Comparison of ENCODE assay signal across 21 mouse cellular contexts in the genomic region with DNA sequence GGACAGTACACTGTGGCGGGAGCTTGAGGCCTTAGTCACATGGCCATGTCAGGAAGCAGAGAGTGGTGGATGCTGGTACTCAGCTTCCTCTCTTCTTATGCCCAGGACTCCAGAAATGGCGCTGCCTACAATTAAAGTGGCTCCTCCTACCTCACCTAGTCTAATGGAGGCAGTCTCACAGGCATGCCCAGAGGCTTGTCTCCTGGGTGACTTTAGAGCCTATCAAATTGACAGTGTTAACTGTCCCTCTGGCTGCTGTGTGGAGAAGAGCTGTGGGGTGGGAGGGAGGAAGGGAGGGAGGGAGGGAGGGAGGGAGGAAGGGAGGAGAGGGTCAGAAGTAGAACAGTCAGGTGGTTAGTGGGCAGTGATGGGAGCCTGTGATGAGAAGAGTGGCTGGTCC. TPM values are rescaled to one million over a fixed set of nuclear protein-coding genes. Genes with fewer than 3 reads are reported as not detected.
DNase-seq lines count a peak whose midpoint lies in the region; ATAC-seq and TF ChIP-seq lines count a peak whose summit lies in the region.
"Had no signal": no experiment of that assay in that cellular context is flagged by ENCODE, and none has a peak within 500 bp of the region (broad histone marks: within the 10 kb centered on the region; RNA-seq: fewer than 3 reads in every experiment).

No protein-coding gene starts in this region.

- no peak for TF ChIP-seq EP300 in lung, postnatal 0 days (IDR thresholded peaks at IDR 0.05)

- peaks cover 39% of the 10 kb centered on the region for H3K4me1 ChIP-seq in heart, embryonic 16.5 days (ENCODE audit: control insufficient read depth, insufficient read depth, low read length)
- 0 out of 2 replicates have a peak, but pooled peaks cover 4% of the 10 kb centered on the region for H3K4me1 ChIP-seq in lung, postnatal 0 days (ENCODE audit: insufficient read depth, low read depth, low read length)
- H3K4me1 ChIP-seq: midbrain, embryonic 12.5 days; stomach, embryonic 15.5 days had no signal

- H3K4me2 ChIP-seq in heart, embryonic 16.5 days (ENCODE audit: low read depth, low read length) = no peak overlapping the region
- no peak overlapping the region for H3K4me2 ChIP-seq in lung, postnatal 0 days (replicated peaks; ENCODE audit: low read depth, low read length)
- H3K4me2 ChIP-seq: hindbrain, embryonic 13.5 days; midbrain, embryonic 12.5 days; stomach, embryonic 15.5 days had no signal

- peaks cover 4% of the 10 kb centered on the region for H3K36me3 ChIP-seq in heart, embryonic 16.5 days (ENCODE audit: control insufficient read depth, insufficient read depth)
- H3K36me3 ChIP-seq in lung, postnatal 0 days (ENCODE audit: insufficient read depth, low read length) = no peaks in the 10 kb centered on the region
- no peaks in the 10 kb centered on the region for H3K36me3 ChIP-seq in splenic B cell, adult 2 months (ENCODE audit: control insufficient read depth, insufficient read depth, low read length, poor library complexity, severe bottlenecking)
- H3K36me3 ChIP-seq: hindbrain, embryonic 13.5 days; midbrain, embryonic 12.5 days; stomach, embryonic 15.5 days had no signal

- ATAC-seq in heart, embryonic 16.5 days (replicated peaks; ENCODE audit: extremely low read depth, insufficient read depth, low FRiP score) = peak; percentile 23; the same call in 1 of the 2 replicates
- ATAC-seq in lung, postnatal 0 days = 0 out of 2 replicates have a peak, but pooled peaks have one; percentile 26
- ATAC-seq in common myeloid progenitor, adult 5-6 weeks (replicated peaks; ENCODE audit: low read depth, poor library complexity, severe bottlenecking) = peak; percentile 45; the same call in 1 of the 2 replicates
- ATAC-seq: forebrain, embryonic 16.5 days; intestine, embryonic 16.5 days had no signal

- no peak for DNase-seq in heart, postnatal 25 days (ENCODE audit: low spot score)
- no peak for DNase-seq in lung, postnatal 0 days (ENCODE audit: low spot score)
- no peak for DNase-seq in lung, postnatal 10 days
- DNase-seq in splenic B cell, adult 2 months (ENCODE audit: low read depth, low spot score) = peak; percentile 31
- no peak for DNase-seq in left cerebral cortex, adult 9 months (ENCODE audit: low spot score in 2 of 2)
- DNase-seq: adrenal gland, adult 8-10 months; cerebellum, adult 11 months; cerebellum, postnatal 14 days; kidney, postnatal 36 days; left cerebral cortex, postnatal 4 days; lung, postnatal 36 days; right cerebral cortex, adult 18-20 months; spleen, adult 18-20 months had no signal

- H3K9ac ChIP-seq in heart, embryonic 16.5 days (ENCODE audit: low read length) = no peak overlapping the region
- H3K9ac ChIP-seq in lung, postnatal 0 days (replicated peaks; ENCODE audit: low read depth) = no peak overlapping the region
- H3K9ac ChIP-seq: hindbrain, embryonic 13.5 days; midbrain, embryonic 12.5 days; stomach, embryonic 15.5 days had no signal

- no peak for TF ChIP-seq CTCF in lung, postnatal 0 days (IDR thresholded peaks at IDR 0.05)

- intact Hi-C loops in heart, postnatal 25 days (cut with DNase I) = no loop called here

- H3K27me3 ChIP-seq in heart, embryonic 16.5 days (ENCODE audit: control insufficient read depth, insufficient read depth, low read length) = no peaks in the 10 kb centered on the region
- no peaks in the 10 kb centered on the region for H3K27me3 ChIP-seq in lung, postnatal 0 days (replicated peaks; ENCODE audit: insufficient read depth, low read length)
- no peaks in the 10 kb centered on the region for H3K27me3 ChIP-seq in splenic B cell, adult 2 months (ENCODE audit: control insufficient read depth, insufficient read depth, low read length, poor library complexity, severe bottlenecking)
- H3K27me3 ChIP-seq: hindbrain, embryonic 13.5 days; midbrain, embryonic 12.5 days; stomach, embryonic 15.5 days had no signal

- 34% methylated on average over 2 of the region's 2 CpGs for WGBS in heart, embryonic 16.5 days
- WGBS in lung, postnatal 0 days = 37% methylated on average over 2 of the region's 2 CpGs

- no peaks in the 10 kb centered on the region for H3K9me3 ChIP-seq in heart, embryonic 16.5 days (replicated peaks; ENCODE audit: control insufficient read depth, low read length)
- no peaks in the 10 kb centered on the region for H3K9me3 ChIP-seq in lung, postnatal 0 days (ENCODE audit: low read length)
- H3K9me3 ChIP-seq: hindbrain, embryonic 13.5 days; midbrain, embryonic 12.5 days; stomach, embryonic 15.5 days had no signal

- no peak overlapping the region for H3K27ac ChIP-seq in heart, embryonic 16.5 days (ENCODE audit: low read length)
- no peak overlapping the region for H3K27ac ChIP-seq in lung, postnatal 0 days (ENCODE audit: low read length)
- H3K27ac ChIP-seq: hindbrain, embryonic 13.5 days; midbrain, embryonic 12.5 days; stomach, embryonic 15.5 days had no signal

- H3K4me3 ChIP-seq in heart, embryonic 16.5 days (ENCODE audit: low read length) = no peak overlapping the region
- no peak overlapping the region for H3K4me3 ChIP-seq in lung, postnatal 0 days (ENCODE audit: low read depth, low read length)
- H3K4me3 ChIP-seq: erythroblast, embryonic 14.5 days; hindbrain, embryonic 13.5 days; midbrain, embryonic 12.5 days; stomach, embryonic 15.5 days had no signal

RNA-seq across cellular contexts. Expression of a gene that starts 15.5 kb away (rescaled TPM):
- 6.2 TPM in 2 replicates for polyA plus RNA-seq in heart, embryonic 16.5 days (2015; fragmentation: Nextera tagmentation; extraction: Ambion mirVana)
- total RNA-seq in heart, postnatal 25 days (2021) = 10 to 100 TPM; 42.6 to 43.8 TPM
- 5.7 and 6.2 TPM in 2 replicates for polyA plus RNA-seq in lung, postnatal 0 days (2015; fragmentation: Nextera tagmentation; extraction: Ambion mirVana)
- total RNA-seq in common myeloid progenitor, adult 5-6 weeks (2017) = 21.3 and 31.1 TPM in 2 replicates

RNA-seq across cellular contexts. Expression of a gene that starts 28.5 kb away (rescaled TPM):
- polyA plus RNA-seq in heart, embryonic 16.5 days (2015; fragmentation: Nextera tagmentation; extraction: Ambion mirVana) = 4.3 and 4.8 TPM in 2 replicates
- 1 to 10 TPM; 2.3 to 3.7 TPM for total RNA-seq in heart, postnatal 25 days (2021)
- 4.2 and 4.8 TPM in 2 replicates for polyA plus RNA-seq in lung, postnatal 0 days (2015; fragmentation: Nextera tagmentation; extraction: Ambion mirVana)
- total RNA-seq in common myeloid progenitor, adult 5-6 weeks (2017) = 0.50 and 1.6 TPM in 2 replicates
